Mouse (Mus musculus) E14TG2a.4 (cell line): Measurements from ENCODE around the gene Cdh6.

Source experiments
- CTCF ChIP-seq: conservative IDR thresholded peaks from 2 replicates; pipeline ENCODE4 v1.5.1; 2014; ENCODE audit warnings: low read length
- NANOG ChIP-seq: IDR thresholded peaks from 2 replicates; pipeline ENCODE4 v1.6.1; 2014; ENCODE audit warnings: borderline replicate concordance, low read length, mixed read lengths
- POU5F1 ChIP-seq: IDR thresholded peaks from 2 replicates; pipeline ENCODE4 v1.6.1; 2014; ENCODE audit warnings: low read length, borderline replicate concordance

DNA sequence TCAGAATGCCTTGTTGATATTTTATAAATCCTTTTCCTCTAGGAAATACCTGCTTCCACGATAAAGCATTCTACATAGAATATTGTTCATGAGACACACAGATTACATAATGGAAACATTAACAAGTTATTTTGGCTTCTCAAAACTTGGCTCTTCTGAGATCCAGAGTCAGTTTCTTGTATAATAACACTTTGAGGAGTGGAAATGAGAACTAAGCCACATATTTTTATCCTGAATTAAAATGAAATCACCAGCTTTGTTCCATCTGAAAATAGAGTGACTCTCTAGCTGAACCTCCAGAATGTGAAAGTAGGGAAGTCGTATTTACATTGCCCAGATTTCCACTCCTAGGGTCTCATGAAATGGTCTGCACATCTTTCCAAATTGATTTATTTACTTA is 142.8 kb downstream of the Cdh6 start:
- TF ChIP-seq CTCF, result no peak
- no peak for TF ChIP-seq POU5F1
- no peak for TF ChIP-seq NANOG
